Mouse (Mus musculus): Measurements from ENCODE around the gene Camkmt. TPM values are rescaled to one million over a fixed set of nuclear protein-coding genes. Genes with fewer than 3 reads are reported as not detected.
A peak's percentile ranks its signal among the peaks of the same experiment; 100 is the strongest.

Camkmt gene
- polyA plus RNA-seq, 1 experiment from 2014 or later, result 15.1 TPM

- Histone ChIP-seq H3K9me3 (no peaks in the 10 kb centered on the region), H3K4me1 (no peaks in the 10 kb centered on the region), H3K9ac (no peak overlapping the region), H3K27ac (no peak overlapping the region), H3K4me3 (no peak overlapping the region), H3K27me3 (peaks cover 85% of the 10 kb centered on the region), H3K4me2 (replicated peaks) (no peak overlapping the region), H3K36me3 (no peaks in the 10 kb centered on the region)
- WGBS, result 3% methylated on average over 16 of the region's 16 CpGs
- ATAC-seq (ENCODE audit: insufficient number of reproducible peaks, insufficient read depth, low FRiP score, low TSS enrichment), result no peak
These were observed 382.9 kb downstream of the Camkmt start for GRCm38 (mm10) chr17:85473217-85473616.

- Histone ChIP-seq H3K27me3 (peaks cover 81% of the 10 kb centered on the region), H3K4me2 (replicated peaks) (no peak overlapping the region)
- 2% methylated on average over 8 of the region's 8 CpGs for WGBS
These were observed 383.5 kb downstream of the Camkmt start for GRCm38 (mm10) chr17:85473881-85474280.

GRCm38 (mm10) chr17:85481241-85481640 lies 390.9 kb downstream of the Camkmt start:
- H3K4me2 ChIP-seq (replicated peaks), result no peak overlapping the region
- H3K27ac ChIP-seq, result no peak overlapping the region
- no peaks in the 10 kb centered on the region for H3K9me3 ChIP-seq
- peaks cover 74% of the 10 kb centered on the region for H3K27me3 ChIP-seq
- 0 out of 2 replicates have a peak, but pooled peaks cover 8% of the 10 kb centered on the region for H3K4me1 ChIP-seq
- ATAC-seq (ENCODE audit: insufficient number of reproducible peaks, insufficient read depth, low FRiP score, low TSS enrichment), result no peak
- no peaks in the 10 kb centered on the region for H3K36me3 ChIP-seq
- H3K4me3 ChIP-seq, result no peak overlapping the region
- no peak overlapping the region for H3K9ac ChIP-seq
- WGBS, result 91% methylated on average over 8 of the region's 8 CpGs

More at GRCm38 (mm10) chr17:85473881-85474280, 383.5 kb downstream of the Camkmt start:
- Histone ChIP-seq H3K4me1 (no peaks in the 10 kb centered on the region), H3K36me3 (no peaks in the 10 kb centered on the region), H3K4me3 (no peak overlapping the region), H3K27ac (no peak overlapping the region), H3K9me3 (no peaks in the 10 kb centered on the region), H3K9ac (no peak overlapping the region)
- ATAC-seq (ENCODE audit: insufficient number of reproducible peaks, insufficient read depth, low FRiP score, low TSS enrichment), result no peak

- ATAC-seq (ENCODE audit: insufficient number of reproducible peaks, insufficient read depth, low FRiP score, low TSS enrichment), result no peak
- no peak overlapping the region for H3K4me2 ChIP-seq (replicated peaks)
- peaks cover 15% of the 10 kb centered on the region; the same call in 1 of the 2 replicates for H3K4me1 ChIP-seq
- 87% methylated on average over 5 of the region's 5 CpGs for WGBS
- no peak overlapping the region for H3K9ac ChIP-seq
- peaks cover 81% of the 10 kb centered on the region for H3K27me3 ChIP-seq
- no peaks in the 10 kb centered on the region for H3K36me3 ChIP-seq
- no peak overlapping the region for H3K4me3 ChIP-seq
- H3K9me3 ChIP-seq, result no peaks in the 10 kb centered on the region
- no peak overlapping the region for H3K27ac ChIP-seq
These were observed 392.7 kb downstream of the Camkmt start for GRCm38 (mm10) chr17:85483086-85483485.

GRCm38 (mm10) chr17:85484015-85484414 lies 393.7 kb downstream of the Camkmt start:
- no peak for ATAC-seq (ENCODE audit: insufficient number of reproducible peaks, insufficient read depth, low FRiP score, low TSS enrichment)
- no peak overlapping the region for H3K9ac ChIP-seq
- 52% methylated on average over 8 of the region's 8 CpGs for WGBS
- H3K9me3 ChIP-seq, result no peaks in the 10 kb centered on the region
- no peaks in the 10 kb centered on the region for H3K36me3 ChIP-seq
- peaks cover 15% of the 10 kb centered on the region; the same call in 1 of the 2 replicates for H3K4me1 ChIP-seq
- H3K4me3 ChIP-seq, result no peak overlapping the region
- no peak overlapping the region for H3K27ac ChIP-seq
- H3K27me3 ChIP-seq, result peaks cover 85% of the 10 kb centered on the region
- no peak overlapping the region for H3K4me2 ChIP-seq (replicated peaks)

GRCm38 (mm10) chr17:85484526-85484925 lies 394.2 kb downstream of the Camkmt start:
- 30% methylated on average over 5 of the region's 5 CpGs for WGBS
- Histone ChIP-seq H3K27me3 (peaks cover 85% of the 10 kb centered on the region), H3K36me3 (no peaks in the 10 kb centered on the region), H3K4me2 (replicated peaks) (no peak overlapping the region), H3K9ac (no peak overlapping the region), H3K9me3 (no peaks in the 10 kb centered on the region), H3K27ac (no peak overlapping the region), H3K4me3 (no peak overlapping the region), H3K4me1 (peaks cover 15% of the 10 kb centered on the region; the same call in 1 of the 2 replicates)
- no peak for ATAC-seq (ENCODE audit: insufficient number of reproducible peaks, insufficient read depth, low FRiP score, low TSS enrichment)

GRCm38 (mm10) chr17:85485065-85485945 lies 395.0 kb downstream of the Camkmt start:
- no peak overlapping the region for H3K9ac ChIP-seq
- H3K4me1 ChIP-seq, result peaks cover 15% of the 10 kb centered on the region; the same call in 1 of the 2 replicates
- no peak for ATAC-seq (ENCODE audit: insufficient number of reproducible peaks, insufficient read depth, low FRiP score, low TSS enrichment)
- H3K27me3 ChIP-seq, result peaks cover 88% of the 10 kb centered on the region
- H3K4me3 ChIP-seq, result 0 out of 2 replicates have a peak overlapping the region, but pooled peaks have one; percentile 11
- no peaks in the 10 kb centered on the region for H3K36me3 ChIP-seq
- WGBS, result 1% methylated on average over 30 of the region's 30 CpGs
- H3K9me3 ChIP-seq, result no peaks in the 10 kb centered on the region
- no peak overlapping the region; the same call in 1 of the 2 replicates for H3K27ac ChIP-seq
- H3K4me2 ChIP-seq (replicated peaks), result peak overlapping the region; percentile 20

- Histone ChIP-seq H3K9me3 (no peaks in the 10 kb centered on the region), H3K4me2 (replicated peaks) (peak overlapping the region; percentile 48), H3K27ac (peak overlapping the region; percentile 57; the same call in 1 of the 2 replicates), H3K4me3 (peak overlapping the region; percentile 23), H3K27me3 (peaks cover 85% of the 10 kb centered on the region), H3K4me1 (peaks cover 15% of the 10 kb centered on the region; the same call in 1 of the 2 replicates), H3K36me3 (no peaks in the 10 kb centered on the region), H3K9ac (no peak overlapping the region)
- WGBS, result 2% methylated on average over 14 of the region's 14 CpGs
- no peak for ATAC-seq (ENCODE audit: insufficient number of reproducible peaks, insufficient read depth, low FRiP score, low TSS enrichment)
These were observed 395.7 kb downstream of the Camkmt start for GRCm38 (mm10) chr17:85485946-85486533.

- 1% methylated on average over 52 of the region's 52 CpGs for WGBS
- no peaks in the 10 kb centered on the region for H3K9me3 ChIP-seq
- H3K4me1 ChIP-seq, result peaks cover 15% of the 10 kb centered on the region; the same call in 1 of the 2 replicates
- no peak overlapping the region for H3K27ac ChIP-seq
- peaks cover 84% of the 10 kb centered on the region for H3K27me3 ChIP-seq
- peak overlapping the region; percentile 23 for H3K4me3 ChIP-seq
- H3K4me2 ChIP-seq (replicated peaks), result peak overlapping the region; percentile 48
- peak; percentile 77 for ATAC-seq (ENCODE audit: insufficient number of reproducible peaks, insufficient read depth, low FRiP score, low TSS enrichment)
- no peaks in the 10 kb centered on the region for H3K36me3 ChIP-seq
- 0 out of 2 replicates have a peak overlapping the region, but pooled peaks have one; percentile 15 for H3K9ac ChIP-seq
These were observed 396.5 kb downstream of the Camkmt start for GRCm38 (mm10) chr17:85486585-85487480.

GRCm38 (mm10) chr17:85487531-85487930 lies 397.2 kb downstream of the Camkmt start:
- no peak for ATAC-seq (ENCODE audit: insufficient number of reproducible peaks, insufficient read depth, low FRiP score, low TSS enrichment)
- H3K4me2 ChIP-seq (replicated peaks), result no peak overlapping the region
- H3K36me3 ChIP-seq, result no peaks in the 10 kb centered on the region
- WGBS, result 27% methylated on average over 3 of the region's 3 CpGs
- peaks cover 78% of the 10 kb centered on the region for H3K27me3 ChIP-seq
- H3K4me3 ChIP-seq, result no peak overlapping the region
- H3K27ac ChIP-seq, result no peak overlapping the region
- H3K9me3 ChIP-seq, result no peaks in the 10 kb centered on the region
- H3K9ac ChIP-seq, result no peak overlapping the region
- peaks cover 15% of the 10 kb centered on the region; the same call in 1 of the 2 replicates for H3K4me1 ChIP-seq

Measured in embryonic facial prominence, embryonic 12.5 days (tissue).